Mouse (Mus musculus): ENCODE measurements around the gene Dcun1d3. TPM values are rescaled to one million over a fixed set of nuclear protein-coding genes. Genes with fewer than 3 reads are reported as not detected.

The Dcun1d3 gene
- polyA plus RNA-seq, 1 experiment from 2014 or later: 18.9 TPM

DNA sequence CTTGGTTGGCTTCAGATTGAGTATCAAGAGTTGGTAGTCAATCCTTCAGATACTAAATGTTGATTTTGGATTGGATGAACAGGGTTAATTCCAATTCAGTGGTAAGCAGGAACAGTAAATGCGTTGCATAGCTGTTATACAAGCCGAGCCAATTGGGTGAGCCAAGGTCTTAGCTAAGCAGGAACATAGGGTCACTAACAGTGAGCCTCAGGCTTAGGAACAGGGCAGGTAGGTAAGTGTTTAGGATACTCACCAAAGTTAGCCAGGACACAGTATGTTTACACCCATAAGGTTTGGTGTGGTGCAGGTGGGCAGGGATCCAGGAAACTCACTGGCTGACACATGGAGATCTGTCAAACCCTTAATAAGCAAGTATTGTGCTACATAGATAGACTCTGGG, 48.7 kb downstream of the Dcun1d3 start:
- Histone ChIP-seq H3K9me3 (no peaks in the 10 kb centered on the region), H3K27ac (no peak overlapping the region), H3K27me3 (no peaks in the 10 kb centered on the region), H3K4me2 (replicated peaks) (no peak overlapping the region), H3K36me3 (peaks cover 6% of the 10 kb centered on the region), H3K9ac (replicated peaks) (no peak overlapping the region), H3K4me1 (replicated peaks) (no peaks in the 10 kb centered on the region), H3K4me3 (replicated peaks) (no peak overlapping the region)
- WGBS: 88% methylated on average over 2 of the region's 2 CpGs
- no peak for ATAC-seq

DNA sequence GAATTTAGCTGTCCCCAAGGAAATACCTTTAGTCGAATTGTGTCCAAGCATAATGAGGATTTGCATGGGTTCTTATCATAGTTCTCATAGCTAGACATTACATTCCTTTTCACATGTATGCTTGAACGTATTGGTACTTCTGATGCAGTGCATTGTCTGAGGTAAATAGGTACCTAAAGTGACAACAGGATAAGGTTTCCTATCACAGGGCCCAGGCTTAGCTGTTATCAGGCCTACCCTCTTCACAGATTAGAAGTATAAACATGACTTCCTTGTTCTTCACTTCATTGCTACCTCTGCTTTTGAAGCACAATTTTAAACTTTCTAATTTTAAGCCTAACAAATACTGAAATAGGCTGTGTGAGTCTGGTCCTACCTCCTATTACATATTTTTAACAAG, 50.6 kb downstream of the Dcun1d3 start:
- Histone ChIP-seq H3K36me3 (peaks cover 6% of the 10 kb centered on the region), H3K27me3 (no peaks in the 10 kb centered on the region), H3K4me2 (replicated peaks) (no peak overlapping the region), H3K9me3 (no peaks in the 10 kb centered on the region), H3K4me3 (replicated peaks) (no peak overlapping the region), H3K9ac (replicated peaks) (no peak overlapping the region), H3K4me1 (replicated peaks) (no peaks in the 10 kb centered on the region), H3K27ac (no peak overlapping the region)
- WGBS: 93% methylated on average over 2 of the region's 2 CpGs
- no peak for ATAC-seq

DNA sequence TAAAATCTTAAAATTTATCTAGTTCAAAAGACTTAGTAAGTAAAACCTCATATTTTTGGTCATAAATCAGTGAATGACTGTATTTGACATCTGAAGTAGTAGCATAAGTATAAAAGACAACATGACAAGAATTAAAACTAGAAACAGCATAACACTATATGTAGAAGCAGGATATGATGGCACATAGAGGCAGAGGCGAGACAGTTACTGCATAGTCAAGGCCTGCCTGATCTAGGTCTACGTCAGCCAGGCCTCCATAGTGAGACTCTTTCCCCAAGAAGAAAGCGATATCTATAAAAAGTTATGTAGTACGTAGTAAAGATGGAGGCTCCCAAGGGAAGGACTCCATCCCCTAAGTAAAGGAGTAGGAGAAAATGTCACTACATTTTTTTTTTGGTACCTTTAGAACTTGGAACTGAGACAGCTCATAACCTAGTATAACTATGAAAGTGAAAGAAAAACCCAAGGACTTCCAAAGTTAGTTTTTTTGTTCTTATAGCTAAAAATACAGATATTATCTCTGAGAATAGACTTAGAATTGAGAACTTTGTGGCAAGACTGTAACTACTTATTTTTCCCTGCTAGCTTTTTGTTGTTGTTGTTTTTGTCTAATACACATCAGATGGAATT, 54.2 kb downstream of the Dcun1d3 start:
- Histone ChIP-seq H3K9ac (replicated peaks) (no peak overlapping the region), H3K4me1 (replicated peaks) (no peaks in the 10 kb centered on the region), H3K9me3 (no peaks in the 10 kb centered on the region), H3K27ac (no peak overlapping the region), H3K36me3 (peaks cover 6% of the 10 kb centered on the region), H3K27me3 (no peaks in the 10 kb centered on the region), H3K4me2 (replicated peaks) (no peak overlapping the region), H3K4me3 (replicated peaks) (no peak overlapping the region)
- 96% methylated on average over 4 of the region's 4 CpGs for WGBS
- ATAC-seq: no peak

DNA sequence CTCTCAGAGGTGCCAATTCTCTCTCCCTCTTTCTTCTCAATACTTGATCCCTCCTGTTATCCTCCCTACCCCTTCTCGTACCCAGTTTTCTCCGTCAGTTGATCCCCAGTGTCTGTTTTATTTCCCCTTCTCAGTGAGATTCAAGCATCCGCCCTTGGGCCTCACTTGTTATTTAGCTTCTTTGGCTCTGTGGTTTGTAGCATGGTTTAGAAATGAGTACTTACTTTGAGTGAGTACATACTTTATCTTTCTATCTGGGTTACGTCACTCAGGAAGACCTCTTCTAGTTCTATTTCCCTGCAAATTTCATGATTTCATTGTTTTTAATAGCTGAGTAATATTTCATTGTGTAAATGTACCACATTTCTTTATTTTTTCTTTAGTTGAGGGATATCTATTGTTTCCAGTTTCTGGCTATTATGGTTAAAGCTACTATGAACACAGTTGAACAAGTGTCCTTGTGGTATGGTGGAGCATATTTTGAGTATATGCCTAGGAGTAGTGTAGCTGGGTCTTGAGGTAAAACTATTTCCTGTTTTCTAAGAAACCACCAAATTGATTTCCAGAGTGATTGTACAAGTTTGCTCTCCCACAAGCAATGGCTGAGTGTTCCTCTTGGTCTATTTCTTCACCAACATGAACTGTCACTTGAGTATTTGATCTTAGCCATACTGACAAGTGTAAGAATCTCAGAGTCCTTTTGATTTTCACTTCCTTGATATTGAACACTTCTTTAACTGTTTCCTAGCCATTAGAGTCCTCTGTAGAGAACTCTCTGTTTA, 59.9 kb downstream of the Dcun1d3 start:
- Histone ChIP-seq H3K4me2 (replicated peaks) (no peak overlapping the region), H3K4me1 (replicated peaks) (no peaks in the 10 kb centered on the region), H3K27ac (no peak overlapping the region), H3K4me3 (replicated peaks) (no peak overlapping the region), H3K9me3 (no peaks in the 10 kb centered on the region), H3K27me3 (no peaks in the 10 kb centered on the region), H3K36me3 (no peaks in the 10 kb centered on the region), H3K9ac (replicated peaks) (no peak overlapping the region)
- 98% methylated on average over 4 of the region's 4 CpGs for WGBS
- ATAC-seq: no peak

DNA sequence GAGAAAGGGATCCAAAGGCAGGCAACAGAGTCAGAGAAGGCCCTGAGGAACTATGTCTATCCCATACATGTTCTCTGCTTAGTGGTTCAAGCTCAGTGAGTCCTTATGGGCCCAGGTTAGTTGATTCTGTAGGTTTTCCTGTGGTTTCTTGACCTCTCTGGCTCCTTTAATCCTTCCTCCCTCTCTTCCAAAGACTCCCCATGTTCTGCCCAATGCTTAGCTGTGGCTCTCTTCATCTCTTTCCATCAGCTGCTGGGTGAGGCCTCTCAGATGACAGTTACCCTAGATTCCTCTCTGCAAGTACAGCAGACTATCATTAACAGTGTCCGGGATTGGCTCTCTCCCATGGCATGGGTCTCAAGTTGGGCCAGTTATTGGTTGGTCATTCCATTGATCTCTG, 60.7 kb downstream of the Dcun1d3 start:
- Histone ChIP-seq H3K4me3 (replicated peaks) (no peak overlapping the region), H3K9me3 (no peaks in the 10 kb centered on the region), H3K36me3 (no peaks in the 10 kb centered on the region), H3K4me1 (replicated peaks) (no peaks in the 10 kb centered on the region), H3K9ac (replicated peaks) (no peak overlapping the region), H3K4me2 (replicated peaks) (no peak overlapping the region), H3K27ac (no peak overlapping the region), H3K27me3 (no peaks in the 10 kb centered on the region)
- 95% methylated on average over 1 of the region's 1 CpGs for WGBS
- ATAC-seq: no peak

DNA sequence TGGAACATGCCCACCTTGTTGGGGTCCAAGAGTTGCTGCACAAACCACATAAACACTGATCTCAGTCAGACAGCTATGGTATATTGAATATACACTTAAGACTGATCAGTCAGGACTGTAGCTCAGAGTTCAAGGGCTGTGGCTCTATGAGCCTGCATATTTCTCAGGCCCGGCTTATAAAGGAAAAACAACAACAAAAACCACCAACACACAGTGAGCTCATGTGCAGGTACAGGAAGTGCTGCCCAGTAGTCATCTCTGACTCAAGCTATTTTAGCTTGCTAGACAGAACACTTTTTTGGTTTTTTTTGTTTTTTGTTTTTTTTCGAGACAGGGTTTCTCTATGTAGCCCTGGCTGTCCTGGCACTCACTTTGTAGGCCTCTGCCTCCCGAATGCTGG, 87.4 kb downstream of the Dcun1d3 start:
- ATAC-seq: no peak
- WGBS: 97% methylated on average over 3 of the region's 3 CpGs
- H3K27ac ChIP-seq: no peak overlapping the region
- H3K27me3 ChIP-seq: no peaks in the 10 kb centered on the region
- peaks cover 17% of the 10 kb centered on the region for H3K36me3 ChIP-seq
- no peaks in the 10 kb centered on the region for H3K9me3 ChIP-seq
- H3K4me3 ChIP-seq (replicated peaks): no peak overlapping the region
- H3K4me2 ChIP-seq (replicated peaks): no peak overlapping the region
- no peak overlapping the region for H3K9ac ChIP-seq (replicated peaks)
- no peaks in the 10 kb centered on the region for H3K4me1 ChIP-seq (replicated peaks)

DNA sequence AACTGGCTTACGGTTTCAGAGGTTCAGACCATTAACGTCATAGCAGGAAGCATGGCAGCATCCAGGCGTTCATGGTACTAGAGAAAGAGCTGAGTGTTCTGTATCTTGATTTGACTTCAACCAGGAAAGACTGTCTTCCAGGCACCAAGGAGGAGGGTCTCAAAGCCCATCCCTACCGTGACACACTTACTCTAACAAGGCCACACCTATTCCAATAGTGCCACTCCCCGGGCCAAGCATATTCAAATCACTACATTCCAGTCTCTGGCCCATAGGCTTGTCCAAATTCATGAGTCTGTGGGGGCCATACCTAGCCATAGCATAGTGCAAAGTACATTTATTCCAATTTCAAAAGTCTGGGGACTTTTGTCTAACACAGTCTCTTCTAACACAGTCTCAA, 88.7 kb downstream of the Dcun1d3 start:
- ATAC-seq: no peak
- H3K27ac ChIP-seq: no peak overlapping the region

More for the DNA sequence above, 88.7 kb downstream of the Dcun1d3 start:
- Histone ChIP-seq H3K4me3 (replicated peaks) (no peak overlapping the region), H3K27me3 (no peaks in the 10 kb centered on the region), H3K9me3 (no peaks in the 10 kb centered on the region), H3K36me3 (peaks cover 13% of the 10 kb centered on the region), H3K9ac (replicated peaks) (no peak overlapping the region), H3K4me2 (replicated peaks) (no peak overlapping the region), H3K4me1 (replicated peaks) (no peaks in the 10 kb centered on the region)
- 92% methylated on average over 5 of the region's 5 CpGs for WGBS

Other genes starting within 250 kb of the Dcun1d3 start
- not detected in 2 replicates for gene Acsm4, start 206.3 kb downstream of the Dcun1d3 start, polyA plus RNA-seq (2015; fragmentation: Nextera tagmentation; extraction: Ambion mirVana)
- 85.1 and 90.5 TPM in 2 replicates for gene Thumpd1, start 175.5 kb downstream of the Dcun1d3 start, polyA plus RNA-seq (2015; fragmentation: Nextera tagmentation; extraction: Ambion mirVana)
- gene Acsm3, start 135.4 kb downstream of the Dcun1d3 start, polyA plus RNA-seq (2015; fragmentation: Nextera tagmentation; extraction: Ambion mirVana): 0.11 and 0.12 TPM in 2 replicates
- gene Rexo5, start 102.3 kb downstream of the Dcun1d3 start, polyA plus RNA-seq (2015; fragmentation: Nextera tagmentation; extraction: Ambion mirVana): 14.9 and 15.8 TPM in 2 replicates
- 22.7 and 23.3 TPM in 2 replicates for gene Eri2, start 102.2 kb downstream of the Dcun1d3 start, polyA plus RNA-seq (2015; fragmentation: Nextera tagmentation; extraction: Ambion mirVana)
- gene Lyrm1, start 437 bp downstream of the Dcun1d3 start, polyA plus RNA-seq (2015; fragmentation: Nextera tagmentation; extraction: Ambion mirVana): 17.3 and 17.9 TPM in 2 replicates
- 0.22 TPM in 1 of 2 replicates, not detected in the other for gene Dnah3, start 199.0 kb upstream of the Dcun1d3 start, polyA plus RNA-seq (2015; fragmentation: Nextera tagmentation; extraction: Ambion mirVana)
- gene Tmem159, start 206.1 kb upstream of the Dcun1d3 start, polyA plus RNA-seq (2015; fragmentation: Nextera tagmentation; extraction: Ambion mirVana): 12.6 and 13.2 TPM in 2 replicates
- not detected in 2 replicates for gene Zp2, start 249.0 kb upstream of the Dcun1d3 start, polyA plus RNA-seq (2015; fragmentation: Nextera tagmentation; extraction: Ambion mirVana)